In genomic region chr4:115657104-115657866, GRCm38 (mm10) we compare ENCODE assay signal across 8 mouse cellular contexts. TPM values are rescaled to one million over a fixed set of nuclear protein-coding genes. Genes with fewer than 3 reads are reported as not detected.
DNase-seq lines count a peak whose midpoint lies in the region; ATAC-seq and TF ChIP-seq lines count a peak whose summit lies in the region.

No protein-coding gene starts in this region.

- no peaks in the 10 kb centered on the region for H3K4me1 ChIP-seq in ES-Bruce4 (ENCODE audit: control insufficient read depth, insufficient read depth, low read length)
- H3K4me1 ChIP-seq in intestine, embryonic 14.5 days (replicated peaks; ENCODE audit: control insufficient read depth, insufficient read depth, low read length) = no peaks in the 10 kb centered on the region
- peaks cover 6% of the 10 kb centered on the region for H3K4me1 ChIP-seq in limb, embryonic 10.5 days
- peaks cover 5% of the 10 kb centered on the region; the same call in 1 of the 2 replicates for H3K4me1 ChIP-seq in small intestine, adult 2 months (ENCODE audit: control insufficient read depth, insufficient read depth, insufficient read length, low read length)
- H3K4me1 ChIP-seq in cerebellum, adult 2 months (ENCODE audit: control insufficient read depth, insufficient read depth, low read length) = no peaks in the 10 kb centered on the region

- TF ChIP-seq EP300 in ES-Bruce4 (IDR thresholded peaks at IDR 0.05; ENCODE audit: insufficient read depth, low read depth, low read length) = no peak

- no peaks in the 10 kb centered on the region for H3K9me3 ChIP-seq in ES-Bruce4 (replicated peaks; ENCODE audit: control insufficient read depth, insufficient read depth, low read length, poor library complexity, severe bottlenecking)
- H3K9me3 ChIP-seq in intestine, embryonic 14.5 days (ENCODE audit: control insufficient read depth, low read length) = no peaks in the 10 kb centered on the region
- H3K9me3 ChIP-seq in limb, embryonic 10.5 days (replicated peaks) = no peaks in the 10 kb centered on the region

- no peak for TF ChIP-seq POLR2A in ES-Bruce4 (IDR thresholded peaks at IDR 0.05; ENCODE audit: insufficient read depth, low read length)
- TF ChIP-seq POLR2A in brain, embryonic 14.5 days (IDR thresholded peaks at IDR 0.05; ENCODE audit: borderline replicate concordance, extremely low read depth, insufficient read depth, insufficient read length, poor library complexity, severe bottlenecking) = no peak
- no peak for TF ChIP-seq POLR2A in small intestine, adult 2 months (IDR thresholded peaks at IDR 0.05; ENCODE audit: low read depth, low read length)
- TF ChIP-seq POLR2A in cerebellum, adult 2 months (IDR thresholded peaks at IDR 0.05; ENCODE audit: borderline replicate concordance, insufficient read depth, low read length) = no peak

- H3K9ac ChIP-seq in ES-Bruce4 (ENCODE audit: low read depth, poor library complexity, severe bottlenecking) = no peak overlapping the region
- peak overlapping the region; percentile 35; the same call in 1 of the 2 replicates for H3K9ac ChIP-seq in intestine, embryonic 14.5 days (ENCODE audit: low read length)

- H3K4me3 ChIP-seq in ES-Bruce4 (ENCODE audit: low read depth, low read length) = peak overlapping the region; percentile 44
- peak overlapping the region; percentile 28 for H3K4me3 ChIP-seq in intestine, embryonic 14.5 days (ENCODE audit: low read depth, low read length)
- peak overlapping the region; percentile 57 for H3K4me3 ChIP-seq in limb, embryonic 10.5 days
- H3K4me3 ChIP-seq in small intestine, adult 2 months (ENCODE audit: low read depth, low read length) = peak overlapping the region; percentile 61
- no peak overlapping the region for H3K4me3 ChIP-seq in cerebellum, adult 2 months (replicated peaks; ENCODE audit: insufficient read depth, low read depth, low read length)

- peak; percentile 55 for DNase-seq in brain, embryonic 14.5 days (ENCODE audit: low read depth)
- DNase-seq in frontal cortex, postnatal 36 days (ENCODE audit: low spot score in 2 of 2) = peak; percentile 38 to 54
- DNase-seq in intestine, embryonic 14.5 days (ENCODE audit: low spot score) = peak; percentile 74
- peak; percentile 66 for DNase-seq in limb, embryonic 10.5 days (ENCODE audit: low spot score)
- no peak for DNase-seq in cerebellum, adult 2 months

- peak overlapping the region; percentile 60 for H3K4me2 ChIP-seq in intestine, embryonic 14.5 days (ENCODE audit: low read length)

- H3K36me3 ChIP-seq in ES-Bruce4 (ENCODE audit: control insufficient read depth, insufficient read depth, low read length, poor library complexity, severe bottlenecking) = no peaks in the 10 kb centered on the region
- H3K36me3 ChIP-seq in intestine, embryonic 14.5 days (ENCODE audit: control insufficient read depth, insufficient read depth, low read length) = no peaks in the 10 kb centered on the region
- no peaks in the 10 kb centered on the region for H3K36me3 ChIP-seq in limb, embryonic 10.5 days
- no peaks in the 10 kb centered on the region for H3K36me3 ChIP-seq in small intestine, adult 2 months (ENCODE audit: control insufficient read depth, insufficient read depth, low read length)

- no peak overlapping the region for H3K27ac ChIP-seq in ES-Bruce4 (ENCODE audit: insufficient read depth, low read length)
- H3K27ac ChIP-seq in intestine, embryonic 14.5 days (ENCODE audit: low read depth) = peak overlapping the region; percentile 70
- peak overlapping the region; percentile 53; the same call in 1 of the 2 replicates for H3K27ac ChIP-seq in limb, embryonic 10.5 days
- no peak overlapping the region for H3K27ac ChIP-seq in small intestine, adult 2 months (ENCODE audit: insufficient read depth, low read depth, low read length)
- H3K27ac ChIP-seq in cerebellum, adult 2 months (ENCODE audit: insufficient read depth, low read length) = no peak overlapping the region

- H3K27me3 ChIP-seq in ES-Bruce4 (ENCODE audit: control insufficient read depth, insufficient read depth, low read length, poor library complexity, severe bottlenecking) = no peaks in the 10 kb centered on the region
- H3K27me3 ChIP-seq in intestine, embryonic 14.5 days (replicated peaks; ENCODE audit: control insufficient read depth, insufficient read depth, low read length) = no peaks in the 10 kb centered on the region
- no peaks in the 10 kb centered on the region for H3K27me3 ChIP-seq in limb, embryonic 10.5 days (ENCODE audit: low read depth, poor library complexity, severe bottlenecking)
- no peaks in the 10 kb centered on the region for H3K27me3 ChIP-seq in small intestine, adult 2 months (ENCODE audit: control insufficient read depth, insufficient read depth, low read length)
- H3K27me3 ChIP-seq in cerebellum, adult 2 months (ENCODE audit: control insufficient read depth, insufficient read depth, low read length) = no peaks in the 10 kb centered on the region

- TF ChIP-seq CTCF in ES-Bruce4 (IDR thresholded peaks at IDR 0.05; ENCODE audit: low read depth, low read length) = no peak
- TF ChIP-seq CTCF in brain, embryonic 14.5 days (IDR thresholded peaks at IDR 0.05; ENCODE audit: borderline replicate concordance, extremely low read depth, insufficient read depth, insufficient read length) = no peak
- TF ChIP-seq CTCF in small intestine, adult 2 months (IDR thresholded peaks at IDR 0.05; ENCODE audit: extremely low read depth, insufficient read length, insufficient replicate concordance, low read depth, low read length) = no peak
- TF ChIP-seq CTCF in cerebellum, adult 2 months (IDR thresholded peaks at IDR 0.05; ENCODE audit: borderline replicate concordance, insufficient read depth, low read depth, low read length) = no peak

- WGBS in intestine, embryonic 14.5 days = 2% methylated on average over 32 of the region's 34 CpGs
- 3% methylated on average over 33 of the region's 34 CpGs for WGBS in limb, embryonic 10.5 days
- 1% methylated on average over 34 of the region's 34 CpGs for WGBS in small intestine, adult 2 months
- WGBS in cerebellum, adult 2 months = 1% methylated on average over 34 of the region's 34 CpGs

- ATAC-seq in intestine, embryonic 14.5 days (replicated peaks; ENCODE audit: low FRiP score, low TSS enrichment, low read depth) = peak; percentile 91
- ATAC-seq in megakaryocyte-erythroid progenitor cell, adult 5-6 weeks (replicated peaks; ENCODE audit: low FRiP score, low TSS enrichment, poor library complexity, severe bottlenecking) = peak; percentile 89

RNA-seq across cellular contexts. Expression of gene Cyp4b1, which starts 9.8 kb away (rescaled TPM):
- not detected in 2 replicates for polyA plus RNA-seq in ES-Bruce4 (2011; ENCODE audit: insufficient read depth, insufficient read length, low read depth, missing spikeins)
- 0.72 and 0.89 TPM in 2 replicates for polyA plus RNA-seq in brain, embryonic 14.5 days (2012; rRNA removed)
- polyA plus RNA-seq in intestine, embryonic 14.5 days (2014; fragmentation: Nextera tagmentation; extraction: Ambion mirVana) = 1.7 and 2.6 TPM in 2 replicates
- not detected in 2 replicates for polyA plus RNA-seq in limb, embryonic 10.5 days (2016; fragmentation: Nextera tagmentation; extraction: Ambion mirVana)
- total RNA-seq in megakaryocyte-erythroid progenitor cell, adult 5-6 weeks (2014; fragmentation: Nextera tagmentation) = not detected in 2 replicates
- not detected in 2 replicates for total RNA-seq in megakaryocyte-erythroid progenitor cell, adult 5-6 weeks (2017)
- polyA plus RNA-seq in small intestine, adult 2 months (2012; rRNA removed) = 41.0 and 213 TPM in 2 replicates
- polyA plus RNA-seq in cerebellum, adult 2 months (2012; rRNA removed) = 0.11 and 0.27 TPM in 2 replicates

RNA-seq across cellular contexts. Expression of gene Cyp4a32, which starts 56.5 kb away (rescaled TPM):
- not detected in 2 replicates for polyA plus RNA-seq in ES-Bruce4 (2011; ENCODE audit: insufficient read depth, insufficient read length, low read depth, missing spikeins)
- not detected in 2 replicates for polyA plus RNA-seq in brain, embryonic 14.5 days (2012; rRNA removed)
- not detected in 2 replicates for polyA plus RNA-seq in intestine, embryonic 14.5 days (2014; fragmentation: Nextera tagmentation; extraction: Ambion mirVana)
- polyA plus RNA-seq in limb, embryonic 10.5 days (2016; fragmentation: Nextera tagmentation; extraction: Ambion mirVana) = not detected in 2 replicates
- not detected in 2 replicates for total RNA-seq in megakaryocyte-erythroid progenitor cell, adult 5-6 weeks (2014; fragmentation: Nextera tagmentation)
- total RNA-seq in megakaryocyte-erythroid progenitor cell, adult 5-6 weeks (2017) = not detected in 2 replicates
- 0.06 TPM in 1 of 2 replicates, not detected in the other for polyA plus RNA-seq in small intestine, adult 2 months (2012; rRNA removed)
- polyA plus RNA-seq in cerebellum, adult 2 months (2012; rRNA removed) = not detected in 2 replicates

Comparison
In these comparisons a context has a peak if more than half of its experiments do, and no peak if none do; other contexts are left out.
1. H3K27ac ChIP-seq: peak in intestine, embryonic 14.5 days (single experiment) and limb, embryonic 10.5 days (single experiment); none in ES-Bruce4 (single experiment), small intestine, adult 2 months (single experiment) and cerebellum, adult 2 months (single experiment).
2. DNase-seq: peak in brain, embryonic 14.5 days (single experiment), frontal cortex, postnatal 36 days (2 of 2), intestine, embryonic 14.5 days (single experiment) and limb, embryonic 10.5 days (single experiment); none in cerebellum, adult 2 months (0 of 2).
3. RNA of gene Cyp4b1, which starts 9.8 kb away (polyA plus RNA-seq): 41.0 to 213 TPM in small intestine, adult 2 months; 1.7 to 2.6 TPM in intestine, embryonic 14.5 days, 0.72 to 0.89 TPM in brain, embryonic 14.5 days, not detected in limb, embryonic 10.5 days, 0.11 to 0.27 TPM in cerebellum, adult 2 months and not detected in ES-Bruce4; every median in the first group is over 10 times any median in the second.